Mouse (Mus musculus): ENCODE data around the gene Htr2a.

Gene Htr2a

DNA sequence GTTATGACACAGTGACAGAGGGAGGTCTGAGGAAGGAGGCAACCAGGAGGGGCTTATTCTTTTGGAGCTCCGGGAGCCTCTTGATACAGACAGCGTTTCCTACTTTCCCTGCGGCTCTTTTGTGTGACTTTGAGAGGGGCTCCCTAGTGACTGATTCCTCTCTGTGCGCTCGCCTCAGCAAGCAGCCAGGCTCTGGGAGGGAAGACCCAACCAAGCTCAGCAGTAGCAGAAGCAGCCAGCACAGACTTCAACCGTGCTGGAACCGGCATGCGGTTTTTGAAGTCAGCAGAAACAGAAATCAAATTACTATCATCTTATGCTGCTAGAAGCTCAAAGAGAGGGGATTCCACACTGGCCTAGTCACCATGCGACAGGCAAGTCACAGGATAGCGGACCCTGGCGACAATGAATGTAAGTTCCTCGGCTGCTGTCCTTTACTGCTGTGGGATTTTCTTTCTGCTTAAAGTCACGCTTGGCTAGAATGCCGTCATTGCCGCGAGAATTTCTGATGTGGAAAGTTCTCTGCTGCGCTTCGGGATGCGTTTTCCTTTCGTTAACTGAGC lies at the start of gene Htr2a:
Gene Htr2a, plus strand, starts transcription at position 22 of the 563 bp plus-strand sequence.
- peak; percentile 33 for DNase-seq (ENCODE audit: low read depth, low spot score)

DNA sequence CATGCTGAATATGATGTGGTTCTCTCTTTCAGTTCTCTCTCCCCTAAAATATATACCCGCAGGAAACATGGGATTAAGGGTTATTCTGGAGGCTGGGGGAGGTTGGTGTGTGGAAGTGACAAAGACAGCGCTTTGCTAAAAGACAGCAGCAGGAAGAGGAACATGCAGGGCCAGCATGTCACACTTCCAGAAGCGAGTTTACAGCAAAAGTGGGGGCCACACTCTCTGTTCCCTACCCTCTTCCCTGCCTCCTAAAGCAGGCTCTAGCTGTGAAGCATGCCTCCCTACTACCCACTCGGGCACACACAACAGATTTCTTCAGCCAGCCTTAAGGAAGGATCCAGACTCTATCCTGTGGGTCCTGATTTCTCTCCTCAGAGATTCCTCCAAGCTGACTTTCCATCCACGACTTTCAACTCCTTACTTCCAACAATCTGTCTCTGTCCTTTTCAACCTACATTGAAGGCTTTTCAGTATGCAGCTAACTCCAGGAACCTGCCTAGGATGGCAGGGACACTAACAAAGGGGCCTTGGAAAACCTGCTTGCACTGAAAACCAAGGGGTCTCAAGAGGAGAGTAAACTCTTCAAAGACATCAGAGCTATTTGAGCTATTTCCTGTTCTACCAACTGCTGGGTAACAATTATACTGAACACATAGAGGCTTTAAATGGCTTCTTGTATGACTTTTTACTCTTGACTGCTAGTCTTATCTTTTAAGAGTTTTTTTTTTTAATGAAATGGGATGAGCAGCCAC lies 39.1 kb upstream of the Htr2a start:
- DNase-seq (ENCODE audit: low read depth, low spot score), result no peak

DNA sequence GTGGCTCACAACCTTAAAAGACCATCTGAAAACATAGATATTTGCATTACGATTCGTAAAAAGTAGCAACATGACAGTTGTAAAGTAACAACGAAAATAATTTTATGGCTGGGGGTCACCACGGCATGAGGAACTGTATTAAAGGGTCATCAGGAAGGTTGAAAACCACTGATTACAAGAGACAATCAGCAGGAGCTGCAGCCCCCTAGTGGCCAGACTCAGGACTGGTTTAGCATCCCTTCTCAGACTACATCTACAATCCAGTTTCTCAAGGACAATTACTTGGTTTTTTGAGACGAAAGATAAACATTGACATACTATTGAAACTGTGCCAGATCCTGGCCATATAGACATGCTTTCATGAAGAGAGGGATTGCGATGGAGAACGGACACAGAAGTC lies 38.1 kb upstream of the Htr2a start:
- peak; percentile 66 for DNase-seq (ENCODE audit: low read depth, low spot score)

DNA sequence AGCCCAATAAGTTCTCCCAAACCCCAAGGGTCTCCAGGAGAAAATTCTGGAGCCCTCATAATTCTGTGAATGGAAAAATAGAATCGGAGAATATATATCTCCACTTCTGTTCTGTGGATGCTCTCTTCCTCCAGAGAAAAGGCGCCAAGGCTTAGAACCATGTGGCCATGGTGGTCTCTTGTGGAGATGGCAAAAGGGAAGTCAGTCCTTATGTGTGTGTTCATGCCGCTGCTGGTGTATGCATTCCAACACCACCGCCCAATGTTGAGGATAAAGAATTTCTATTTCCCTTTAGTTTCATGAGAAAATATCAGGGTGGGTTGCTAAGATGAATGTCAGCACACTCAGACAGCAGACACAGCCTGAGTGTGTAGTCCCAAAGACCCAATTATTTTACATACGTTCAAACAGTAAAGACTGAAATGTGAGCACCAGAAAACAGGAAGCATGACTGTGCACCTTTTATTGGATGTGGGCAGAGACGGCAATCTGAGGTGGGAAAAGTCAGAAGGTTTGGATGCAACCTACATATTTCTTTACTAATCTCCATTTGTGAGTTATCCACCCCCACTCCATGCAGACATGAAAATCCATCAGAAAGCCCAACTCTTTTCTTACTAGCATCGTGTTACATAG lies 37.4 kb upstream of the Htr2a start:
- no peak for DNase-seq (ENCODE audit: low read depth, low spot score)

DNA sequence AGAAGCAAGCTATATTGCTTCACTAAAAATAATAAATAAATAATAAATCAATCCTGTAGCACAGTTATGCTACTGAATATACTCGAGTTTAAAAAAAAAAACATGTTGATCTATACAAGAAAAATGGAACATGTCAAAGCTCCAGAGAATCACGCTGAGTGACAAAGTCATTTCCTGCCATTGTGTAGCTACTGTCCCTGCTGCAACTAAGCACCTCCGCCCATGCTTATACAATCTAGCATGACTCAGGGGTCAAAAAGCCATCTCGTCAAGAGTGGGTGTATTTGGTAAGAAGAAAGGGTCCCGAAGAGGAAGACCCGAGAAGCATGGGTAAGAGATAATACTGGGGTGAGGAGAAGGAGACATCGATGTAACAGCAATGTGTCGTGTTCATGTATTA lies 29.3 kb upstream of the Htr2a start:
- no peak for DNase-seq (ENCODE audit: low read depth, low spot score)

DNA sequence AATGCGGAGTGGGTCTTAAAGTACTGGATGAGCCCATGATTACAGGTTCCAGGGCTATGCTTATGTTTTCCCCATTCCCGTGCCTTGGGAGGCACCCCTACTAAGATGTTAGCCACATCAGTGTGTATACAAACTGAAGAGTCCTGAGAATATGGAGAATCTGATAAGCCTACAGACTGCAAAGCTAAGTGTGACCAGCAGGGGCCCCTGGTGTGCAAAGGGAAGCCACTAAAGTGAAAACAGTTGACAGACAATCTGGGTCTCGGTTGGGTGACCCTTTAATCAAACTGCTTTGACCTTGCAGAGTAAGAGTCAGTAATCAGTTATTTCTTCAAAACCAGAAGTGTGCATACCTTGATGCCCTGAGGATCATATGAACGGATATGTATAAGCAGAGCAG lies 21.8 kb upstream of the Htr2a start:
- peak; percentile 9 for DNase-seq (ENCODE audit: low read depth, low spot score)

DNA sequence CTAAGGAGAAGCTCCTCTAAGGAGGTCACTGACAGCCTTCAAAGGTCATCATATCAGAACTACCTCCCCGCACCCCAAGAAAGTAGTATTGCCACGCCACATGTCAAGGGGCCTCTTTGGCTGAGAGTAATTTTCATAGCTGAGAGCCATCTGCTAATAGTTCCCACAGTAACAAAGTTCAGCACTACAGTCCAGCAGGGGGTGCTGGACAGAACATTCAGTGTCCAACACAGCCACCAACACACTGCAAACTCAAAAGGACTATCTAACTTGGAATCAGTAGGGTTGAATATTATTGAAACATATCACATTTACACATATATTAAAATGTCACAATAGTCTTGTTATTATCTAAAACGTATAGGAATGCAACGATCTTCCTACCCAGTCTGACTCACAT lies 2.6 kb upstream of the Htr2a start:
- peak; percentile 8 for DNase-seq (ENCODE audit: low read depth, low spot score)

DNA sequence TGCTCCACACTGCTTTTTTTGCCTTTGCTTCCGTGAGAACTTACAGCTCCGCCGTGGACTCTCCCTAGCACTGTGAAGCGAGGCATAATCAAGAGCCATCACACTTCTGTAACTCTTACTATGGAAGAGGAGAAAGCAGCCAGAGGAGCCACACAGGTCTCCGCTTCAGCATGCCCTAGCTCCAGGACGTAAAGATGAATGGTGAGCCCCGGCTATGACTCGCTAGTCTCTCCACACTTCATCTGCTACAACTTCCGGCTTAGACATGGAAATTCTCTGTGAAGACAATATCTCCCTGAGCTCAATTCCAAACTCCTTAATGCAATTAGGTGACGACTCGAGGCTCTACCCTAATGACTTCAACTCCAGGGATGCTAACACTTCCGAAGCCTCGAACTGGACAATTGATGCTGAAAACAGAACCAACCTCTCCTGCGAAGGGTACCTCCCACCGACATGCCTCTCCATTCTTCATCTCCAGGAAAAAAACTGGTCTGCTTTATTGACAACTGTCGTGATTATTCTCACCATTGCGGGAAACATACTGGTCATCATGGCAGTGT lies 1.1 kb downstream of the Htr2a start:
- peak; percentile 30 for DNase-seq (ENCODE audit: low read depth, low spot score)

DNA sequence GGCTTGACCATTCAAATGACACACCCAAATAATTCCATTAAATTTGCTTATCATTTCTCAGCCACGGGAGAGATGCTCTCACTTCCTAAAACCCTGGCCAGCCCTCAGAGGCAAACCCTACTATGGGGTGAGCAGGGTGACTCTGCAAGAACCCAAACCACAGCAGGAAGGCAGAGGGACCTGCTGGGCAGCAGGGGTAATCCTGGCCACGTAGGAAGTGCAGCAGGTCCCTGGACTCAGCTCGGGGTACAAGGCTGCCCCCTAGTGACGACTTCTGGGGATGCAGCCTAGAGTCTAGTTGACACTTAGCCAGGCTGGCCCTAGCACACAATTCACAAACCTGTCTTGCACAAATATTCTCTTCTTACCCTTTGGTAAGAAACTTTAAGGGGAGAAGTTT lies 2.7 kb downstream of the Htr2a start:
- DNase-seq (ENCODE audit: low read depth, low spot score), result peak; percentile 86

DNA sequence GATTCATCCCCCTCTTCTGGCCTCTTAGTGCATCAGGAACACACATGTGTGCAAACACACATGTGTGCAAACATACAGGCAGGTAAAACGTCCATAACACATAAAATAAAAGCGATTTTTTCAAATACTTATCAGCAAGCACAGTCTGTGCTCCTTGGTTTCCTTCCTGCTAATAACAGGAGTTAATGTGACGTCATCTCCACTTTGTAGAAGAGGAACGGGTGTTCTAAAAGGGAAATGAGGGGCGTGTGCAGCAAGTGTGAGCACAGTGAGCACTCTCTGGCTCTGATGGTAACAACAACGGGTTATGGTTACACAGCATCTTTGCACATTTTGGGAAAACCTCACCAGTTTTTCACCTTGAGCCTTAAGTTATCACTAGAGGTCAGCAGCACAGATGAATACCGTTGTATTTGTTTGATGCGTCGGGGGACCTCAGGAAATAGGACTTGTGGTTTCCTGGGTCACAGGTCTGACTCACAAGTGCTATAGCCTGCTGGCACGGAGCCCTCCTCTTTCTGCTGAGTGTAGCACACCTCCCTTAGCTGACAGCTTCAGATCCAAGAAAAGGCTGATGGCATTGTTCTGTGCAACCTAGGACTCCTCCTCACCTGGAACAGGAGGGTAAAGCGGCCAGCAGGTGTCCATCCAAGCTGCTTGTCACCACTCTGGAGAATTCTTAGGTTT lies 5.6 kb downstream of the Htr2a start:
- DNase-seq (ENCODE audit: low read depth, low spot score), result peak; percentile 49

DNA sequence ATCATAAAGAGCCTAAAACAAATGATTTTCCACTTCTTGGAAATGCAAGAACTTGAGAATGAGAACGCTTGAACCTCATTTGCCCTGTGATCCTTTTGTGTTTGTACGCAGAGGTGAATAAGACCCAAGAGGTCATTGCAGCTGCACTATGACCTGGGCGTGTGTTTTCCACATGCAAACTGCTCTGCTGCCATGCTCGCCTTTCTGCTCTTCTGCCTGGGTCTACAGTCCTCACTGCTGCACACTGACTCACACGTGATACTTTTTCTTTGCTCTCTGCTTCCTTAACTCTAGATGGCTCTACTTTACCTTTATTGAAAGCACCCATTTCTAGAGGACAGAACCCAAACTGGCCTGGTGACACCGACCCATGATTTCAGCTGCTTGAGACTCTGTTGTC lies 9.4 kb downstream of the Htr2a start:
- no peak for DNase-seq (ENCODE audit: low read depth, low spot score)

DNA sequence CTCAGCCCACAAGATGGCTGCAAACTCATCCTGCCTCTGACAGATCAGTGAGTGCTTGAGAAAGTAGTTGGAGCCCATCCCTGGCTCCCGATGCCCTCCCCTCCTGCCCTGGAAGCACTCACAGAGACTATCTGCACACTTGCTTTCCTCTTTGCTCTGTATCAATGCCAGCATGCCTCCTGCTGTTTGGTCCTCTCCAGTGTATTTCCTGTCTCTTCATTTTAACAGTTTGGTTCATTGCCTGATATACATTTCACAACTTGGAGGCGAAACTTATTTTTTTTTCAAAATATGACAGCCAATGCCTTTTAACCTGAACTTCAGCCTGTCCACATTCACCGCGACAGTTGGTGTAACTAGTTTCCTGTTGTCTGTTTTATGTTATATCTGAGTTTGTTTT lies 11.0 kb downstream of the Htr2a start:
- DNase-seq (ENCODE audit: low read depth, low spot score), result no peak

DNA sequence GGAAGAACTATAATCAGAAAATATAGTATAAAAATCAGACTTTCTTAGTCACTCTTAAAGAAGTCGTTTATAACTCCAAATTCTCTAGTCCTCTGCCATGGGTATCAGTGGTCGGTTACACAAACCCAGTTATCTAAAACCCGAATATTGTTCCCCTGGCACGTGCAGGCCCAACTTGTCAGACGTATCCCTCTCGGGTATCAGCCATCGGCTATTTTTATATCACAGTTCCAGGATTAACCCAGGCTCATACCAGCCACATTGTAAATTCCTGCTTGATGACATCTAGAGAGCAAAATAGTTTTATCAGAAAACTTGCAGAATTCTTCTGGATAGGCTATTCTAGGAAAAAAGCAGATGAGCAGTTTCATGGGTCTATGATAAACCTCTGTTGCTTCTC lies 16.6 kb downstream of the Htr2a start:
- DNase-seq (ENCODE audit: low read depth, low spot score), result no peak

DNA sequence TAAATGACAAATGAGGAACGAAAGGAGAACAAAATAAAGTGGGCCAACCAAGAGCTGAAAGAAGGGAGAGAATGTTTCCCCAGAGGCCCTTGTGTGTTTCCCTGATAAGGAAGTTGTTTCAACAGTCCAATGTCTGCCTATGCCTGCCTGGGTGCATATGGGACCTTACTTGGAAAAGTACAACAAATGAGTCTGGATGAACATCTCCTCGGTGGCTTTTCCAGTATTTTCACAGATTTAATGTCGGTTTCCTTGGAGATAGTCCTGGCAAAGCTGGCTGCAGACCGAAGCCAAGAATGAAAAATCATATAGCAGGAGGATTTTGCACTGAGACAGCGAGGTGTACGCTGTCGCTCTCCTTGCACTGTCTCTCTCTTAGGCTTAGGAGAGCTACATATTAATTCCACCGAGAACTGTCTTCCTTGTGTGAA lies 18.8 kb downstream of the Htr2a start:
- DNase-seq (ENCODE audit: low read depth, low spot score), result no peak

DNA sequence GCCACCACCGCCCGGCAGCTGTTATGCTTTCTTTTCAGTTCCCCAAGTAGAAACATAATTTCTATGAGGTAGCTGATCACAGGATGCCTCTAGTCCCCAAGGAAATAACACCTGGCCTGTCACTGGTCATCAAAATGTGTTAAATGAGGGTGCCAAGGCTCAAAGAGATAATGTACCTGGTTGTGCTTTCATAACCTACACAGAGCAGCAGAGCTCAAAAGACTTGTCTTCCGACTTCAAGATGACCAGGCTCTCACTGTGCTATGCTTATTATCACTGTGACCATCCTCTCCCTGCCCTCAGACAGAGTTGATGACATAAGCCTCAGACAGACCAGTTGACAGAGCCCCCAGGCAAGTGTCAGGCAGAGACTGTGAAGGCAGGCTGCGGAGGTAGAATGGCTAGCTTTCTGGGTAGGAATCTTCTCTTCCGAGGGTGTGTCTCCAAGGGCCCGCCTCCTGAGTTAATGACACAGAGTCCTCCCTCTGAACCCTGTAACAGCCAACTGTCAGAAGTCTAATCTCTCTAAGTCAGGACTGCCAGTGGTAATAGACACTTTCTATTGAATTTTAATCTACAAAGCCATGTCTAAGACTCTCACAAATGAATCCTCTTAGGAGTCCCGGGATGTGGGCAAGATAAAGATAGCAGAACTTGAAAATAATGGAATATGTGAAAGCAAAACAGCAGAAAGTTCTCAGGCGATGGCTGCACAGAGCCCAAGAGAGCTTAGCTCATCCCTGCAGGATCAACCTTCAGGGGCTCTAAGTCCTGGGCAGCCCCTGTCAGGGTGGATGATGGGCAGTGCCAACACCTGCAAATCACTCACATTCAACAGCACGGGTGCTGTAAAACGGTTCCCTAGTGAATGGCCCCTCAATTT lies 31.7 kb downstream of the Htr2a start:
- no peak for DNase-seq (ENCODE audit: low read depth, low spot score)

DNA sequence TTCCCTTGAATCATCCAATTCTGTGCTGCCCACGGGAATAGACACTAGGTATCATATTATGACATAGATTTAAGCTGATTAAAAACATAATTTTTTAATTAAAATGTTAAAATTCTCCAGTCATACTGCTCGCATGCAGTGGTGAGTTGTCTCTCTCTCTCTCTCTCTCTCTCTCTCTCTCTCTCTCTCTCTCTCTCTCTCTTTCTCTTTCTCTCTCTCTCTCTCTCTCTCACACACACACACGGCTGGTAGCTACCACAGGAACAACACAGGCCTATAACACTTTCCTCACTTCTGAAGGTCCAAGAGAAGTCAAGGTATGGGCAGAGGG lies 32.3 kb downstream of the Htr2a start:
- no peak for DNase-seq (ENCODE audit: low read depth, low spot score)

DNA sequence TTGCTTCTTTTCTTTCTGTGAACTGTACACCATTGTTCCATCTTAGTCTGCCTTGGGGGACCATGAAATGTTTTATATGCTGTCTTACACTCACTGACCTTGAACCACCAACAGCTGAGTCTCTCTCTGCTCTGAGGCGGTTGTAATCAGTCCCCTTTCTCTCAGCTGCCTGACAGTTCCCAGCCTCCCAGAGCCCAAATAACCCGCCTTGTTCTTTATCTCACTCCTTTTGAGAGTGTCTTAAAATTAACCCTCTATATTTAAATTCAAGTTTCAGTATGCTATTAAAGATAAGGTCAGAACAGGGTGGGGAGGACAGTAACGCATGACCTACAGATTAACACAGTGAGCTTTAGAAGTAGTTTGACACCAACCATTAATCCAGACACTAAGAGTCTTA lies 32.9 kb downstream of the Htr2a start:
- DNase-seq (ENCODE audit: low read depth, low spot score), result no peak

DNA sequence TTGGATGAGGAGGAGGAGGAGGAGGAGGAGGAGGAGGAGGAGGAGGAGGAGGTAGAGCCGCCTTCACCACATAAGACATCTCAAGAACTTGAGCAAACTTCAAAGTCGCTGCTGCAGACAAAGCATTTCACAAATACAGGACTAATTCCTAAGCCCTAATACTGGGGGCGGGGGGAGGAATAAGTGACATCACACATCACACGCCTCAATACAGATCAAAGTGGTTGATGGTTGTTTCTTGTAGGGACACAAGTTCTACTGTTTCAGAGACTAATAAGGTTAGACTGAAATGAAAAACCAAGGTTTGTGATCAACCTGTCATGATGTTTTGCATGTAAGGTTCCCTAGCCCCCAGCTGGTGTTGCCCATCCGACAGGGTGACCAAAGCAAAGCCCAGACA lies 39.2 kb downstream of the Htr2a start:
- no peak for DNase-seq (ENCODE audit: low read depth, low spot score)

DNA sequence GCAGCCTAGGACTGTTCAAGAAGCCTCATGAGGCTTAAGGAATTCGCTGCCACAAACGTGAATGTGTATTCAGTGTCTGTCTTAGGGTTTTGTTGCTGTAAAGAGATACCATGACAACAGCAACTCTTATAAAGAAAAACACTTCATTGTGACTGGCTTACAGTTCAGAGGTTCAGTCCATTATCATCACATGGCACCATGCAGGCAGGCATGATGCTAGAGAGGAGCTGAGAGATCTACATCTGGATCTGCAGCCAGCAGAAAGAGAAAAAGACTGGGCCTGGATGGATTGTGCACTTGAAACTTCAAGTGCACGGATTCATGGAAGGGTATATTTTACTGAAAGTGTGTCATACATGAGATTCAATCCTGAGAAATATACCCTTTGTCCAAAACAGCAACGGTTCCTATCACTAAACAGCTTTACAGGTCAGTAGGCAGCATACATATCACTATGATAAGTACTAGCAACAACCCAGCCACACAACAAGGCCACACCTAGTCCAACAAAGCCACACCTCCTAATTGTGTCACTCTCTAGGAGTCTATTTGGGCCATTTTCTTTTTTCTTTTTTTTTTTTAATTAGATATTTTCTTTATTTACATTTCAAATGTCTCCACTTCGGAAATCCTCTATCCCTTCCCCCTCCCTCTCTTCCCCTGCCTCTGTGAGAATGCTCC lies 43.8 kb downstream of the Htr2a start:
- DNase-seq (ENCODE audit: low read depth, low spot score), result no peak

DNA sequence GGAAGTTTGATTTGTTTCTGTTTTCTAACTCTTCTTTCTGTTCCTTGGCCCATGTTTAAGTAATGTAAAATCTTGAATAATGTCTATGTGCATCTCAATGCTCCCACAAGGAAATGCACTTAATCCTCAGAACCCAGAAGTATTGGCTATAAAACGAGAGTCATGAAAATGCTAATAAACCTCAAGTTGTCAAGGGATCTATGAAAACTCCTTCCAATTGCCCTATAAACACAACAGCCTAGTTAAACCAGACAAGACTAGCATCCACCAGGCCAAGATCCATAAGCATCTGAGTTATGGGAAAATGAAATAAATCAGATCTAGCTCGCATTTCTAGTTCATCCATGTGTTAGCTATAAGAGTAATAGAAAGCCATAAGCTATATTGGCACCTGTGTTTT lies 51.3 kb downstream of the Htr2a start:
- DNase-seq (ENCODE audit: low read depth, low spot score), result no peak

DNA sequence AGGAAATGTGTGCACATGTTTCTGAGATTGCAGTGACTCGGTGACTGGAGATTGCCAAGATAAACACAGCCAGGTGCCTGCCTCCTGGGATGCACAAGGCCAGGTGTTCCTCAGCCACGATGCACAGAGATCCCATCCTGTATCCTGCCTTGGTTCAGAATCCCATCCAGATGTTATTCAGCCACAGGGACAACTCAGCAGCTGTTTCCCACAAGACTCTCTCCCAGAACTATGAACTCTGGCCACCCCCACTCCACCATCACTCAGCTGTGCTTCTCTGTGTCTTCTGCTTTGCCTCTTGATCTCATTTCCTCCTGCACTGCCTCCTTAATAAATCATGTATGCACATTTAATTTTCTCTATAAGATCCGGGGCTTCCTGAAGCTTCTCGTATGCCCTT lies 56.1 kb downstream of the Htr2a start:
- peak; percentile 9 for DNase-seq (ENCODE audit: low read depth, low spot score)
